Mouse (Mus musculus) cerebellum, postnatal 4 days (tissue): Measurements from ENCODE around the gene Uchl4.
"Not testable (repeated sequence)": the region's sequence is repeated elsewhere in the genome, so short reads cannot be mapped to it uniquely, and the experiment has no call there.

Experiments
- DNase-seq, 2 experiments: peaks; one replicate each; pipeline ENCODE4 v3.0.0; 2022; ENCODE audit warnings: low spot score in 2 of 2, mixed read lengths in 1 of 2

The Uchl4 gene

DNA sequence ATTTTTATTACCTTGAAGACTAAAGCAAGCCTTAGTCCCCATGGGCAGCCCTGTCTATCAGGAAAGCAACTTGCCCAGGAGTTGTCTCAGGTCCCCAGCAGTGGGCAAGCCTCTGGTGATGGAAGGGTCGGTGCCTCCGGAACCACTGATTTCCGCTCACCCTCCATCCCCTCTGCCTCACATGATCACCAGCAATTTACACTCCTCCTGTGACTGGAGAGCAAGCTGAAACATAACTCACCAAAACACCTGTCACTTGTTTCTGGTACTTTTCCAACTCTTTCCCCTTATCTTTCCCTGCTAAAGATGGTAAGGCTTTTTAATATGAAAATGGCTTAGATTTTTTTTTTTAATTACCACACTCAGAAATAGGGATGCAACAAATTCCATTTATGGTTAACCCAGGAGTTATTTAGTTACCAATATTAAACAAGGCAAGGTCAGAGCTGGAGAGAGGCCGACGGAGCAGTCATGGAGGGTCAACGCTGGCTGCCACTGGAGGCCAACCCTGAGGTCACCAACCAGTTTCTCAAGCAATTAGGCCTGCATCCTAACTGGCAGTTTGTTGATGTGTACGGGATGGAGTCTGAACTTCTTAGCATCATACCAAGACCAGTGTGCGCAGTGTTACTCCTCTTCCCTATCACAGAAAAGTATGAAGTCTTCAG, at the start of gene Uchl4:
Gene Uchl4, plus strand, starts transcription at position 434 of the 668 bp plus-strand sequence.
- no peak for DNase-seq

DNA sequence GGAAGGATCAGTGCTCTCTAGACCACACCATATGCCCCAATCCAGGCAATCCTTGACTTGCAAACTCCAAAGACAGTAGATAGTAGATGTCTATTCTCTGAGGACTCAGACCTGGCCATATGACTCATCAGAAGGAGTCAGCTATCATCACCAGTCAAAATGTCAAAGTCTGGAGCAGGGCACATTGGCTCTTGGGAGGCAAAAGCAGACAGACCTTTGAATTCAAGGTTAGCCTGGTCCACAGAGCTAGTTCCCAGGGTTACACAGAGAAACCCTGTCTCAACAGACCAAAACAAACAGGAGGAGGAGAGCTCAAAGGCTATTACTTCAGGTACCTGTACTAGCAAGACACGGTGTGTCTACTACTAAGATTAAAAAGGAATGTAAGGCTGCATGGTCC, 41.1 kb upstream of the Uchl4 start:
- no peak for DNase-seq

DNA sequence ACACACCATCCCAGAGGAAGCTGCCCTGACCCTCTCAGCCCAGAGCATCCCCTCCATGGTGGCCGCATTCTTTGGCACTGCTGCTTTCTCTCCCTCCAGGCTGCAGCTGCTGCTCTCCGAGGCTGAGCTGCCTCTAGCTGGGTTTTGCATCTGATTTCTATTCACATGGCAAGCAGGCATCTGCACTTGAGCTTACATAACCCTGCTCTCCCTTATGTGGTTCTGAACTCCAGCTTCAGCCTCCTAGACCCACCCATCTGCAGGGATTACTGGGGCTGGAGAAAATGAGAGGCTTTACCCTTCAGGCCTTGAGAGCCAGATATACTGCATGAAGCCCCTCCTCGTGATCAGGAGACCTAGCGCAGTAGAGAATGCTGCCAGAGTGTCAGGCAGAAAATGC, 39.4 kb upstream of the Uchl4 start:
- DNase-seq = no peak

DNA sequence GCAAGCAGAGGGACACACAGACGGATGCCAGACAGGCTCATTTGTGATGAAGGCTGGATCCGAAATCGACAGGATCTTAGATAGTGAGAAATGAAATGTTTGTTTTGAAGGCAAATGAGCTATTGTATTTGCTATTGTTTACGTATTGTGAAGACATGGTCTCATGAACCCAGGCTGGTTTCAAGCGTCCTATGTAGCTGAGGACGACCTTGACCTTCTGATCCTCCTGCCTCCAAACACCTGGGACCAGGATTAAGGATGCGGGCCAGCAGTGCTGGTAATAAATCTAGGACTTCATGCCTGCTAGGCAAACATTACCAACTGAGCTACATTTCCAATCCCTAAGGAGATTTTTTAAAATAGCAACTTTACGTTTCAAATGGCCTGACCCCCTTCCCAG, 37.5 kb upstream of the Uchl4 start:
- no peak for DNase-seq

DNA sequence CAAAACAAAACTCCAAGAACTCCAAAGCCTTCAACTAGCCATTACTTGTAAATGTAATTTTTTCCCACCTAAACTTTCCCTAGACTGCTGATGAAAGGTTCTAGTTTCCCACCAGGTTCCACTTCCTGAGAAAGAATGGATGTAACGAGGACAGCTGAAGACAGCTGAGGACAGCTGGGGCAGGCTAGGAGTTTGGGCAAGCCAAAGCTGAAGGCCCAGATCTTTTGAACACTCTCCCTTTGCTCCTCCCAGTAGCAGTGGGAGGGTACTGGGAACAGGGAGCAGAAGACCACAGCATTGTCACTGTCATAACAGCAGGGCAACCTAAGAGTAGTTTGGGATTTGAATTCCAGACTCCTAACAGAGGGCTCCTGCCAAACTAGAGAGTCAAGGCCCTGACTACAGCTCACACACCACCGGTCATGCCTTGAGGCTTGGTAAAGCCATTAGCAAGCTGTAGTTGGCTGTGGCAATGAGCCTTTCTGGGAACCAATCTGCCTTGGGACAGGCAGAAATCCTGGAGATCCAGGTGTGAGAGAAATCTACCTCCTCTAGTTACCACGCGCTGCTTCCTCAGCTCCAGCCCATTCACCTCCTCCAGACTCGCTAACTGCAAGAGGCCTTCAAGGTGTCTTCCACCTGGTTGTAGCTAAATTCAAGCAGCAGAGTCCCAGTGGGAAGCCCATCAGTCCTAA, 36.8 kb upstream of the Uchl4 start:
- no peak for DNase-seq

DNA sequence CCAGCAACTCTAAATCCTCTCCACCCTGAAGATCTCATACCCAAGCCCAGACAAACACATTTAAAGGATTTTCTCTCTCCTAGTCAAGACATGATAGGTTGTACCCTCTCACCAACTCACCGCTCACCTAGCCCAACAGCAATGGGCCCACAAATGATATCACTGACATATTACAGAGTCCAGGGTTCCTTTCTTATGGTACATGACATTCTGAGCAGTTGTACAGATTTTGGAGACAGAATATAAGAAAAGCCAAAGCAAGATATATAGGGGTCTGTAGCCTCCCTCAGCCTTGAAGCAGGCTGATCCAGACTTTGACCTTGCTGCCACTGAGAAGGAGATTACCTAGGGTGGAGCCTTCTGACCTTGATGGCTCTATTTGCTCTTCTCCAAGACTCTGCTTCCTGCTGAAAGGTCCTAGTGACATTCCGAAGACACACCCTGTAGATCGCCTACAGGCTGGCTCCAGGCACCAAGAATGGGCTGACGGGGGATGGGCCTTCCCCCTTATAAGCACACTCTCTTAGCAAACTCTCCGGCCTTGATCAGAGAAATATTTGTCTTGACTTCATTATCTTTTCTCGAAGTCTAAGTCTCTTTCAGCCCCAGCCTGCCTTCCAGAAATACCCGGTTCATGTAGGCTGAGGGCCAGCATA, 36.1 kb upstream of the Uchl4 start:
- DNase-seq = not testable (repeated sequence)

DNA sequence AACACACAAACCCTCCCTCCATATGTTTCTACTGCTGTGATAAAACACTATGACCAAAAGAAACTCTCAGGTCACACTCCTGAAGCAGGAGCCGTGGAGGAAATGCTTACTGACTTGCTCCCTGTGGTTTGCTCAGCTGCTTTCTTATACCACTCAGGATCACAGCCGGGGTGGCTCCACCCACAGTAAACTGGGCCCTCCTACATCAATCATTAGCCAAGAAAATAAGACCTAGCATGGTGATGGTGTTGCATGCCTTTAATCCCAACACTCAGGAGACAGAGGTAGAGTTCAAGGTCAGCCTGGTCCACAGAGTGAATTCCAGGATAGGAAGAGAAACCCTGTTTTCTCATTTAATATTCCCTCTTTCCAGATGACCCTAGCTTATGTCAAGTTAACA, 35.1 kb upstream of the Uchl4 start:
- DNase-seq = no peak

DNA sequence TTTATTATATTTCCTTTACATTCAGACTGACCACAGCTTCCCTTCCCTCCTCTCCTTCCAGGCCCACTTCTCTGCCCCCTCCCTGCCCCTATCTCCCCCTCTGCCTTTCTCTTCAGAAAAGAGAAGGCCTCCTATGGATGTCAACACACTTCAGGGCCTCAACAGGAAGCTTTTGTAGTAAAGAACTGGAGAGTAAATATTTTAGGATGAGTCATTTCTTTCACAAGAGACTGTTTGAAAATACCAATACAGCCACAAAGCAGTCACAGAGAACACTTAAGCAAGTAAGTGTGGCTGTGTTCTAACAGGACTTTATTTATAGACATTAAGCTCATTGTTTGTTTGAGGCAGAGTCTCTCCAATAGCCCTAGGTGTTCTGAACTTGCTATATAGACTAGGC, 32.7 kb upstream of the Uchl4 start:
- DNase-seq = no peak

DNA sequence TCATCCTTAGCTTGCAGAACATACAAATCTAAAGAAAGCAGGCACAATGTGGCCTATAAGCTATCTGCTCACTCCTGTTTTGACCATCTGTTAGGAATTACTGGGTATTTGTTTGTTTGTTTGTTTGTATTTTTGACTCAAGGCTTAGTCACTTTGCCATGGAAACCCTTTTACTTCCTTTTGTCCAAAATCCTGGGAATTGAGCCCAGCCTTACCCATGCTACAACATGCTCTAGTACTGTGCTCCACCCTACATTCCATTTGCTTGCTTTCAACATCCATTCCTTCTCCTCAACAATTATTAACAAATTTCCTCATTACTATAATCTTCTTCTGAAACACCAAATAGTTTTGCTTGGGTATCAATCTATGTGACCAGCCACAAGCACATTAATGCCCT, 32.1 kb upstream of the Uchl4 start:
- no peak for DNase-seq

DNA sequence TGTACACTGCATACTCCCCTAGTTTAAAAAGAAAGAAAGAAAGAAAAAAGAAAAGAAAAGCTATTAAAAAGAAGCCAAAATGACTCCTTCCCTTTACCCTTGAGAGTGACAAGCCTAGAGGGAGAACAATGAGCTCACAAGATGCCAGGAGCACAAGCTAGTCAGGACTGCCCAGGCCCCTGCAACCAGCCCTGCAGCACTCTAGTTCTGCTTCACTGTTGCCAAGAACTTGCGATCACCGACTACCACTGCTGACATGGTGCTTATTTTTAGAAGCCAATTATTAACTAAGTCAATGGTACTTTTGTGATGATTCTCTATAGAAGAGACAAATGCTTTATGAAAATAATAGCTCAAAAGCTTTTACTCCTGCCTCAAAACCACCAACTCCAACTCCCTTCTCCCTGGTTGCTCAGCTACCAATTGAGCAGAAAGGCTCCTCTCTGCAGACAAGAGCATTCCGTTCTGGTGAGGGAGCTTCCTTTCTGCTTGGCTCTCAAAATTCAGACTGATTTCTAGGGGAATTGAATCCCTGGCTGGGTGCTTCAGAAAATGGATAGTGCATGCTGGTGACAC, 27.4 kb upstream of the Uchl4 start:
- DNase-seq = no peak

DNA sequence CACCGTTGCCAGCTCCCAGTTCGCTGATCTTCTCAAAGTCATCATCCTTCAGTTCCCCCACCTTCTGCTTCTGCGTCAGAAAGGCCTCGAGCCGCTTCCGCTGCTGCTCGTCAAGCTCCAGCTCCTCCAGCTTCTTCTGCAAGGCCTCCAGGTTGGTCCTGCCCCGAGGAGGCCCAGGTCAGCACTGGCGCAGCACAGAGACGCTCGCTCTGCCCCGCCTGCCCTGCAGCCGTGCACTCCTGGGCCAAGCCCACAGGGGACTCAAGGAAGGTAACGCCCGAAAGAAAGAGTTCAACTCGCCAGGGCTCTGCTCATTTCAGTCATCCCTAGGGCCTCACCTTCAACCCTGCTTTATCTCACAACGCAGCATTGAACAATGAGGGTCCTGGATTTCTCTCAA, 20.5 kb upstream of the Uchl4 start:
- no peak for DNase-seq

DNA sequence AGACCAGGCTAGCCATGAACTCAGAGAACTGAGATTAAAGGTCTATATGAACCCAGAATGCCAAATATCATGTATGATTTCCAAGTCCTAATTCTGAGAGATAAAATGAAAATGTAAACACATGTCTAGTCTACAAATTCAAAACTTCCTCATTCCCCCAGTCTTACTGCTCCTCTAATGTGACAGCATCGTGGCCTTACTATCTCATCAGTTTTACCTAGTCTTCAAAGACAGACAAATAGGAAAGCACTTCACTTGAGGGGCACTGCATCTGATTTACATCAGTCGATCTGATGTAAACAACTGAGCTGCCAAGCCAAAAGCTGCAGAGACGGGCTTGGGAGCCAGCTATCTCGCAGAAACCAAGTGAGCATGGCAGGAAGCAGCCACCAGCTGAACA, 18.9 kb upstream of the Uchl4 start:
- DNase-seq = no peak

DNA sequence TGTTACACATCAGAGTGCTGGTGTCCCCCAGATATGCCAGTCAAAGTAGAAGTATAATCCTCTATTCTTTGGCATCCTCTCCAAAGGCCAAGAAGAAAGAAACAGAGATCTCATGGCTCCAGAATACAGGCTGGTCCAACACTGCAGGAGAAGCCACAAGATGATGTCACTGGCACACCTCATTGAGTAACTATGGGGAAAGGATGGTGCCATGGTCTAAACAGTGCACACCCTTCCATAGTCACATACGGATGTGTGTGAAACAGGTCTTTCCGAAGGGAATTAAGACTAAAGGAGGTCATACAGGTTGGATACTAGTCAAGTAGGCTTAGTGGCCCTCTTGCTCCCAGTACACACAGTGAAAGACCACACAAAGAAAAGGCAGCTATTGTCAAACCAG, 18.4 kb upstream of the Uchl4 start:
- no peak for DNase-seq

DNA sequence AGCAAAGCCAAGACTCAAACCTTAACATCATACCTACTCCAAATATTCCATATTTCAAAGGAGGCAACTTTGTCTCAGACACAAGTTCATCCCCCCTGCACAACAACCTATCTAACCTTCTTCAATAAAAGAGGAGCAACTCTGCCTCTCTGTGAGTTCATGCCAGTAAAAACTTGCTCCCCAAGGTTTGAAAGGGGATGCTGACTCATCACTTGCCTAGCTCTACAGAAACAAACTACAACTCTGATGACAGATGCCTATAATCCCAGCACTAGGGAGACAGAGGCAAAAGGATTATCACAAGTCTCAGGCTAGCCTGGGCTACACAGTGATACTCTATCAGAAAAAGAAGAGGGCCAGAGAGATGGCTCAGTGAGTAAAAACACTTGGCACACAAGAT, 17.1 kb upstream of the Uchl4 start:
- no peak for DNase-seq

DNA sequence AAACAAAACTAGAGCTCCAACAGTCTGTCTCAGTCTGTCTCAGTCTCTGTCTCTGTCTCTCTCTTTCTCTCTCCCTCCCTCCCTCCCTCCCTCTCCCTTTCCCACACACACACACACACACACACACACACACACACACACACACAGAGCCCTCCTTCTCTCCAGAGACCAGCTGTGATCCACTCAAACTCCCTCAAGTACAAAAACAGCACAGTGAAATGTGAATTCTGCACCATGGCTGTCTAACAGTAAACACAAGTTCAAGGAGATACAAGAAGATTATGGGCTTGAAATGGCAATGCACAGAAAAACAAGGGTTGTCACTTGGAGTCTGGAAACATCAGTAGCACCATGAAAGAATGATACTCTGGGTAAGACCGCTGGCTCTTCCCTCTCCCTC, 15.7 kb upstream of the Uchl4 start:
- DNase-seq = no peak

DNA sequence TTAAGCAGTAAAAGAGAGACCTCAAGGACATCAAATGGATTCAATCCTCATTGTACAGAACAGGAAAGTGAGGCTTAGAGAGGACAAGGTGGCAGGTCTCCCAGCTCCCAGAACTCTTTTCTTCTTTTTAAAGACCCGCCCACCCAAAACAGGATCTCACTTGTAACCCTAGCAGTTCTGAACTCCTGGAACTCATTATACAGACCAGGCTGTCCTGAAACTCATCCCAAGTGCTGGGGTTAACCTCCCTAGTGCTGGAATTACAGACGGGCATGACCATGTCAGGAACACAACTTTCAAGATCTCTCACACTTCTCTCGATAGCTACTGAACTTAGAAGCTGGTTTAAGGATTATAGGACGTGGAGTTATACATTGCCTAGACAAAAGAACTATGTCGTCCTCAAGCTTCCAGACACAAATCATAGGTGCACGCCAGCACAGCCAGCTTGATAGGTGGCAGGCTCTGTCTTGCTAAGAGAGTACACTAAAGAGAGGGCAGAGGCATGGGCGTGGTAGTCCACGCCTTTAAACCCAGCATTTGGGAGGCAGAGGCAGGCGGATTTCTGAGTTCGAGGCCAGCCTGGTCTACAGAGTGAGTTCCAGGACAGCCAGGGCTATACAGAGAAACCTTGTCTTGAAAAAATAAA, 15.1 kb upstream of the Uchl4 start:
- no peak for DNase-seq

DNA sequence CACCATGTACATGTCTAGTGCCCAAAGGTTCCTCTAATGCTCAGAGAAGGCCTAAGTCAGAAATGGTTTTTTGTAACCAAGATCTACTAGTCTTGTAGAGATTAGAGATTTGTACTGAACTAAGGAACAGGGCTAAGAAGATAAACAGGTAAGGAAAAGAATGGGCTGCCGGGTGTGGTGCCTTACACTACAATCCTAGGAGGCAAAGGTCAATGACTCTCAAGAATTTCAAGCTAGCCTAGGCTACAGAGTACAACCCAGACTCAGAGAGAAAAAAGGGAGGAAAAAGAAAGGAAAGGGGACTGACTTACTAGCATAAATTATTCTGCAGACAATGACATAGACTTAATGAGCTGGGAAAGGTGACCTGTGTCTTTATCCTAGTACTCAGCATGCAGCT, 14.4 kb upstream of the Uchl4 start:
- no peak for DNase-seq

DNA sequence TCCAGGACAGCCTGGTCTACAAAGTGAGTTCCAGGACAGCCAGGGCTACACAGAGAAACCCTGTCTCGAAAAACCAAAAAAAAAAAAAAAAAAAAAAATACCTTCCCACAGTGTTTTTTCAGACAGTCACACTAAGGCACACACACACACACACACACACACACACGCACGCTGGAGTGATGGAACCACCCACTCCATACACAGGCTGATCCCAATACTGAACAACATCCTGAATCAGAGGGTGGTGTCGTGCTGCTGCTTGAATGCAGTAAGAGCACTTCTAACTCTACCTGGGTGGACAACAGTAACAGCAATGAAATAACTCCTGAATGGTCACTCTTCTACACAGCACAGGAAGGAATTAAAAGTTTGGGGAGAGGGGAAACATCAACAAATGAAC, 13.5 kb upstream of the Uchl4 start:
- no peak for DNase-seq

DNA sequence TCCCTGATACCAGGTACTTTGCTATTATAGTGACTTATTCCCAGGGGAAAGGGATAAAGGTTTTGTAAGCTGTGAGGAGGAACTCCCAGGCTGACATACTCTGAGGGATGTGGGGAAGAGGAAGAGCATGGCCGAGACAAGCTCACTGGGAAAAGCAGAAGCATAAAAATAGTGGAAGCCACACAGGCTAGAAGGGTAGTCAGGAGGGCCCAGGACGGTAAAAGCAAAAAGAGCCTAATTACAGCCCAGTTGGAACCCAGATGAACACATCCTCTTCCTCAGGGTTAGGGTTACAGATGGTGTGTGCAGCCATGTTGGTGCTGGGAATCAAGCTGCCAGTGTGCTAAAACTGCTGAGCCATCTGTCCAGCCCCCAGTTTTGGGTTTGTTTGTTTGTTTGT, 12.9 kb upstream of the Uchl4 start:
- DNase-seq = no peak

DNA sequence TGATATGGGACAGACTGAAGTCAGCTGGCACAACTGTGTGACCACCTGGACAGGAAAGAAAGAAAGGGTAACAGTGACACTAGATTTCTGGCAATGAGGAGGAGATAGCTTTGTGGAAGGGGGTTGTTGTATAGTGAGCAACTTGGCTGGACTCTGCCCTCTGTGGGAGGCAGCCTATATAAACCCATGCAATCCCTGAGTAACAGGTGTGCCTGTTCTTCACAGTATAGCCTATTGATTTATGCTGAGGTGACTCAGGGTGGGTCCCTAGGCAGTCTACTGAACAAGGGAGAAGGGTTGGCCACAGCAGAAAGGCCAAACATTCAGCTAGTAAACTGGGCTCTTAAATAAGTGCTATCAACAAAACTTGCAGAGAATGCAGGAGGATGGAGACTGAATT, 9.2 kb upstream of the Uchl4 start:
- no peak for DNase-seq

DNA sequence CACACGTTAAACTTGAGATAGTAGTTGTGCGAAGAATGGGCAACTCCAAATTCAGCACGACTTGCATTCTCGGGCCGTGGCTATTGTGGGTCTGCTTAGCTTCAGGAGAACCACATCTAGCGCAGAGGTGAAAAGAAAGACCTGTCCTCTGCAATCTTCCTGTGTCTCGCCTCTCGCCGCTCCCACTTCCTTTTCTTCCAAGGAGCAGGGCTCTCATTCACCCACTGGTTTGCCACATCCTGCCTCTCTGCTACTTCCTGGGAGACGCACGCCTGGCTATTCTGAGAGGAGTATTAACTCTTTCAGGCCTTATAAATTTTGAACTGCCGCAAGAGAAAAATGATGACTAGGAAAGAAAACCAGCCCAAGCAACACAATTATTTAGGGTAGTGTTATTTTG, 7.3 kb upstream of the Uchl4 start:
- DNase-seq = no peak

DNA sequence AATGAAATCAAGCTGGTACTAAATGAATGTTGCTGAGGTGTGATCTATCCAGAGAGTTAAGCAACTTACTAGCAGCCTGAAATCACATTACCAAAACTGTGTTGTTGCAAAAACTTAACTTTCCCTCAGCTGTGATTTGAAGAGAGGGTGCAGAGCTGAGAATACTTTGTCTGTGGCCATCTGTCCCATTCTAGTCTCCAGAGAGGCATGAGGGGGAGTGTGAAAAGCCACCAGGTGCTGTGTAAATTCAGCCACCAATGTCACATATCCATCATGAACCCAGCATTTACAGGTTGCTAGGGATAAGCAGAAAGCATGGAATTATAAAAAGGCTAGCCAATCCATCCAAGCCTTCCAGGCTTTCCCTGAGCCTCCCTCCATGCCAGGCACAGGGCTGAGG, 6.0 kb upstream of the Uchl4 start:
- no peak for DNase-seq

DNA sequence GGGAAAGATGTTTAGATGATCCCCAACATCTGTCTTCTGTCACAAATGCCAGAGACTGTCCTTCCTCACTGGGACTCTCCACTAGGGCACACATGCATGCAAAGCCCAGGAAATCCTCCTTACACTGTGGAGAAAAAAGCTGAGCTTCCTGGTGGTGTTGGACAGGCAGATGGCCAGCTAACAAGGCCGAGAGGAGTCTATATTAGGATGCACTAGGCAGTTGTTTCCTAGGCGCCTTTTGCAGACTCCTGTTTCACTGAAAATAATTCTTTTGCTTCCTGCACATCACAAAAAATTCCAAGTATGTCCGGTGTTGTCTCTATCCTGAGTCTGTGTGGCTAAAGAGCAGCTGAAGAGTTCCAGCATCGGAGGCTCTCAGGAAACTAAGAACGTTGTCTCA, 3.8 kb upstream of the Uchl4 start:
- no peak for DNase-seq
